Mouse (Mus musculus): ENCODE measurements around the gene Uvssa. TPM values are rescaled to one million over a fixed set of nuclear protein-coding genes. Genes with fewer than 3 reads are reported as not detected.
A peak's percentile ranks its signal among the peaks of the same experiment; 100 is the strongest.
"Not testable (repeated sequence)": the region's sequence is repeated elsewhere in the genome, so short reads cannot be mapped to it uniquely, and the experiment has no call there.

The Uvssa gene
- 1 to 10 TPM; 2.6 to 3.0 TPM for total RNA-seq (2021)
- long read RNA-seq, experiment 1, partial matches to known transcripts: 0 of 3 reads
- long read RNA-seq, experiment 1, other reads (novel, unspliced or antisense): 3 of 3 reads
- long read RNA-seq, experiment 2, partial matches to known transcripts: 0 of 2 reads
- long read RNA-seq, experiment 2, other reads (novel, unspliced or antisense): 2 of 2 reads

- intact Hi-C loops (cut with DNase I): loop anchor here (2.0 to 5.0 kb wide), 2 partner anchors 41 to 106 kb away; partner anchors contain the start of gene Maea
- DNase-seq: peak; percentile 98 to 99
These were observed at the start of gene Uvssa for GRCm38 (mm10) chr5:33378302-33378854. Gene Uvssa (plus strand): TSS chr5:33378549.

GRCm38 (mm10) chr5:33334381-33335272 is 43.7 kb upstream of the Uvssa start:
- intact Hi-C loops (cut with DNase I): loop anchor here (5.0 kb wide), 1 partner anchor 43 kb away; the partner anchor contains the start of gene Uvssa
- no peak for DNase-seq

DNA sequence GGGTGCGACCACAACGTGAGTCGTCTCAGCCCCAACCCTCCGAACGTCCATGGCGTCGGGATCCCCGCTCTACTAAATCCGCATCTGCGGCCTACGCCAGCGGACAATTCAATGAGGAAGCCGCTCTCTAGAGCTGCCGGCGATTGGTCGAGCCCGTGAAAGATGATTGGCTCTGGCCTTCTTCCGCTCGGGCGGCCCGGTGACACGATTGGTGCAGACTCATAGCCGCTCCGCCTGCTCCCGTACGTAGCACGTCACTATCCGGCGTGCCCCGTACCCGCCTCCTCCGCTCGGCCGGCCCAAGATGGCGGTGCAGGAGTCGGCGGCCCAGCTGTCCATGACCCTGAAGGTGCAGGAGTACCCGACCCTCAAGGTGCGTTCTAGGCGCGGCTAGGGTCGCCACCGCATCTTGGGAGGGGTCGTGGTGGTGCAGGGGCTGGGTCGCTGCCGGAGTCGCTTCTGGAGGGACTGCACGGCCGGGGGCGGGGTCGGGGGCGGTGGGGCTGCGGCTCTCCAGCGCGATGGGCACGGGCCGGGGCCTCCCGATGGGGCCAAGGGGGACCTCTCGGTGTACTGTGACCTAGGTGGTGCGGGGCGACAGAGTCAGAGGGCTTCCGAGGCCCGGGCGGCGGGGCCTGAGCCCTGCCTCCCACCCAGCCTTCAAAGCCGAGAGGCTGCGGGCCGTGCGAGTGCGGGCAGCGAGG is 42.9 kb upstream of the Uvssa start, which contains the start of gene Maea:
TSS of gene Maea (plus strand) at position 237 of the 704 bp plus-strand sequence.
- peak; percentile 91 to 95 for DNase-seq
- intact Hi-C loops (cut with DNase I): loop anchor here (5.0 kb wide), 1 partner anchor 42 kb away; the partner anchor contains the start of gene Uvssa

DNA sequence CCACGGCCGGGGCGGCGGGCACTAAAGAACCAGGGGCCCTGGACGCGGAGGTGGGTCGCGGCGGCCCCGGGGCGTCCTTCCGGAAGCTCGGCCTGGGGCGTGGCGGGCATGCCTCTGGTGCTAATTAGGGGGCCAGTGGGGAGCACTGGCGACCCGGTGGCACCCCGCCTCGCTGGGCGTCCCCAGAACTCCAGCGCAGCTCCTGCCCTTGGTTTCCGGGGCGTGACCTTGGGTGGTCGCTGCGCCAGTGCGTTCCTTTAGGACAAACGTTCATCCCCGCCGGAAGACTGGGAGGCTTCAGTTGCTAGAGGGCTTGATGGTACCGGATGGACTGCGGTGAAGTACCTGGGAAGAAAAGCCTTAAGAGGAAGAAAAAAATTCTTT is 42.4 kb upstream of the Uvssa start:
- DNase-seq: peak in 1 of 2 experiments; percentile 19
- intact Hi-C loops (cut with DNase I): loop anchor here (5.0 kb wide), 1 partner anchor 41 kb away; the partner anchor contains the start of gene Uvssa

DNA sequence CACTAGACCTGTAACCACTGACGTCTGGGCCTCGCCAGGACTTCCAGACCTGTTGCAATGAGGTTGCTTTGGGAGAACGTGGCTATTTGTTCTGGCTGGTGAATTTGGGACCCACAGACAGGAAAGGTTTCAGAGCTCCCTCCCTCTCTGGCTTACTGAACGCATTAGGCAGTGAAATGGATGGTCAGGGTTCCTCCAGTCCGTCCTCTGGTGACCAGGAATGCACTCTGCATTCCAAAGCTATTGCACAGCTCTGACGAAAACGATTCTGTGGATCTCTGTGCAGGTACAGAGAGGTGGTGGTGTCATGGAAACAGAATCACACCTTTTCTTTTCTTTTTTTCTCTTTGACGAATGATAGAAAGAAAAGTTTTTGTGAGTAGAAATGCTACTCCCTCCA is 41.1 kb upstream of the Uvssa start:
- intact Hi-C loops (cut with DNase I): loop anchor here (5.0 kb wide), 1 partner anchor 40 kb away; the partner anchor contains the start of gene Uvssa
- no peak for DNase-seq

- intact Hi-C loops (cut with DNase I): loop anchor here (5.0 kb wide), 1 partner anchor 64 kb away; no protein-coding TSS in a partner anchor
These were observed 37.2 kb upstream of the Uvssa start for GRCm38 (mm10) chr5:33341165-33341564.

DNA sequence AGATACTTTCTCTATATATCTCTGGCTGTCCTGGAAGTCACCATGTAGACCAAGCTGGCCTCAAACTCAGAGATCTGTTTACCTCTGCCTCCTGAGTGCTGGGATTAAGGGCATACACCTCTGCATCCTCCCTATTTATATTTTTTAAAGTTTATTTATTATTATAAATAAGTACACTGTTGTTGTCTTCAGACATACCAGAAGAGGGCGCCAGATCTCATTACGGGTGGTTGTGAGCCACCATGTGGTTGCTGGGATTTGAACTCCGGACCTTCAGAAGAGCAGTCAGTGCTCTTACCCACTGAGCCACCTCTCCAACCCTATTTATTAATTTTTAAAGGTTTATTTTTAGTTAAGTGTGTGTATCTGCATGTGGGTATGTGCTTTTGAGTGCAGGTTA is 36.1 kb upstream of the Uvssa start:
- not testable (repeated sequence) for DNase-seq
- intact Hi-C loops (cut with DNase I): loop anchor here (5.0 kb wide), 1 partner anchor 65 kb away; no protein-coding TSS in a partner anchor

More at GRCm38 (mm10) chr5:33341165-33341564, 37.2 kb upstream of the Uvssa start:
- no peak for DNase-seq

DNA sequence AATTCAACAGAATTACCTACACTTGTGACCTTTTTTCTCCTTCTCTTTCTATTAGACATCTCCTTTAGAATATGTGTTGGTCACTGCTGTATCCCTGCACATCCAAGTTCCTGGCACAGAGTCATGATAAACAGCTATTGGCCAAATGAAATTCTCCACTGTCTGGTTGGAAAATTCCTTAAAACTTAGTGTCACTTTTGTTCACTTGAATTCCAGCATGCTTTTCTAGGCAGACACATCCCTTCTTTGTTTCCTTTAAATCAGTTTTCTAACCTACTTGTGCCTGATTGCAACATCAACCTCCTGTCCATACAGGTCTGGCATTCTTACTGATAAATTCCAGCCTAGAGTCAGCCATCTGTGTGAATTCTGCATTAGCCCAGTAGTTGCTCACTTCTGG is 35.5 kb upstream of the Uvssa start:
- DNase-seq: no peak
- intact Hi-C loops (cut with DNase I): loop anchor here (5.0 kb wide), 1 partner anchor 66 kb away; no protein-coding TSS in a partner anchor

DNA sequence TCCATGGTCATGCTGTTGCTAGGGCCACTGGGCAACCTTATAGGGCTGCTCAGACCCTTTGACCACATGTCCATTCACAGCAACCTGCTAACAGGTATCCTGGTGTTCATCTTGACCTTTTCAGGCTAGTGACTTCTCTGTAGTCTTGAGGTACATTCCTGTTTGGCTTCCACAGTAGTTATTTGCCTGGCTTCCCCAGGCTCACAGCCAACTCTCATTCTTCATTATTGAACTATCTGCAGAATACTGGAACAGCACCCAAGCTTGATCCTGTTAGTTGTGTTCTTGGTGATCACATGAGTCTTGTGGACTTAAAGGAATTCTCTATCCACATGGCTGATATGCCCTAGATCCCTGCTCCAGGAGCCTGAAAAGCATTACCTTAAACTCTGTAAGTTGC is 34.8 kb upstream of the Uvssa start:
- intact Hi-C loops (cut with DNase I): loop anchor here (5.0 kb wide), 1 partner anchor 66 kb away; no protein-coding TSS in a partner anchor

GRCm38 (mm10) chr5:33344070-33344469 is 34.3 kb upstream of the Uvssa start:
- no peak for DNase-seq
- intact Hi-C loops (cut with DNase I): loop anchor here (5.0 kb wide), 1 partner anchor 67 kb away; no protein-coding TSS in a partner anchor

More for the DNA sequence above, 34.8 kb upstream of the Uvssa start:
- no peak for DNase-seq

GRCm38 (mm10) chr5:33347620-33348019 is 30.7 kb upstream of the Uvssa start:
- DNase-seq: no peak
- intact Hi-C loops (cut with DNase I): no loop called here

GRCm38 (mm10) chr5:33349205-33349604 is 29.1 kb upstream of the Uvssa start:
- no peak for DNase-seq
- intact Hi-C loops (cut with DNase I): no loop called here

DNA sequence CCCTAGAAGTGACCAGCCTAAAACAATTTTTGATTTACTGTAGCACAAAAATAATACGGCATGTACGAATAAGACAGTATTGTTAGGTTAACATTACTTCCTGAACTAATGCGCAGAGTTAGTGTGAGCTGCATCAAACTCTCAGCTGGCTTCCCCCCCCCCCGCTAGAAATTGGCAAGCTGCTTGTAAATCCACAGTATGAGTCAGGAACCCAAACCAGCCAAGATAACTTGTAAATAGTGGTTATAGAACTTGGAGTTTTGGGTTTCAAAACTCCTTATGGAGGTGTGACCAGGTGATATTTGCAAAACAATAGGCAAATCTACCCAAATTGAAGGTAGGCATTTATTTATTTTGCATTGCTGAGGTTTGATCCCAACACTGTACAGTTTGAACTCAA is 28.6 kb upstream of the Uvssa start:
- intact Hi-C loops (cut with DNase I): no loop called here

GRCm38 (mm10) chr5:33351556-33352272 is 26.6 kb upstream of the Uvssa start:
- intact Hi-C loops (cut with DNase I): no loop called here
- no peak for DNase-seq

More for the DNA sequence above, 28.6 kb upstream of the Uvssa start:
- no peak for DNase-seq

GRCm38 (mm10) chr5:33352273-33352645 is 26.1 kb upstream of the Uvssa start:
- DNase-seq: no peak
- intact Hi-C loops (cut with DNase I): no loop called here

- intact Hi-C loops (cut with DNase I): no loop called here
- no peak for DNase-seq
These were observed 25.3 kb upstream of the Uvssa start for GRCm38 (mm10) chr5:33353011-33353410.

GRCm38 (mm10) chr5:33357494-33357893 is 20.9 kb upstream of the Uvssa start:
- intact Hi-C loops (cut with DNase I): no loop called here
- no peak for DNase-seq

DNA sequence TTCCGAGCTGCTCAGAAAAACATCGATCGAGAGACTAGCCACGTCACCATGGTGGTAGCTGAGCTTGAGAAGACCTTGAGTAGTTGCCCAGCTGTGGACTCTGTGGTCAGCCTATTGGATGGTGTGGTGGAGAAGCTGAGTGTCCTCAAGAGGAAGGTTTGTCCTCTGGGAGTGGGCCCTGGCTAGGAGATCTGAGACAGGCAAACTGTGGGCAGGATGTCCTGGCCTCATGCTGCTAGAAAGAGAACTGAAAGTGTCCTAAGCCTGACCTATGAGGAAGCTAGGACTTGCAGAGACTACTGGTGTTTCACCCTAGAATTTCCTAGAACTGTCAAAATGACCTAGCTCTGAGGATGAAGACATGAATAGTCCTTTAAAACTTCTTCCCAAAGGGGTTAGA is 19.9 kb upstream of the Uvssa start:
- DNase-seq: peak in 1 of 2 experiments; percentile 19
- intact Hi-C loops (cut with DNase I): no loop called here

- DNase-seq: no peak
- intact Hi-C loops (cut with DNase I): no loop called here
These were observed 15.1 kb upstream of the Uvssa start for GRCm38 (mm10) chr5:33363263-33363662.
